Mouse (Mus musculus) kidney, postnatal 25 days (tissue): Measurements from ENCODE around the gene Dgat2l6.

ENCODE experiments used
- DNase-seq, 2 experiments: peaks; one replicate each; pipeline ENCODE4 v3.0.0; 2021; ENCODE audit warnings: mixed read lengths in 2 of 2

The Dgat2l6 gene

DNA sequence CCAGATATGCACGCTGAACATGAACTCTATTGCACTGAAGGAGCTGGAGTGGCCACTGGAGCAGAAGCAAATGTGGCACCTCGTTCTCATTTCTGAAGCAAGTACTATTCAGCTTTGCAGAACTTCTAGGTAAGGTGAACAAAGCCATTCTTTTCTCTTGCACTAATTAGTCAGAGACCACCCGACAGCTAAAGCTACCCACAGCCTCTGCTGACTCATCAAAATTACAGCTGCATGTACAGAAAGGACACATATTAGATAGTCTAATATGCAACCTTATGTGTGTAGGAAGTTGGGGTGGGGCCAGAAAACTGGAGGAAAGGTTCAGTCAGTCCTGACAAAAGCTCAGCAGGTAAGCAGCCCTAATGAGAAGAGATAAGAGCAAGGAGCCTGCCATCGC is at the start of gene Dgat2l6:
Gene Dgat2l6, plus strand, starts transcription at position 368 of the 400 bp plus-strand sequence.
- DNase-seq: no peak

DNA sequence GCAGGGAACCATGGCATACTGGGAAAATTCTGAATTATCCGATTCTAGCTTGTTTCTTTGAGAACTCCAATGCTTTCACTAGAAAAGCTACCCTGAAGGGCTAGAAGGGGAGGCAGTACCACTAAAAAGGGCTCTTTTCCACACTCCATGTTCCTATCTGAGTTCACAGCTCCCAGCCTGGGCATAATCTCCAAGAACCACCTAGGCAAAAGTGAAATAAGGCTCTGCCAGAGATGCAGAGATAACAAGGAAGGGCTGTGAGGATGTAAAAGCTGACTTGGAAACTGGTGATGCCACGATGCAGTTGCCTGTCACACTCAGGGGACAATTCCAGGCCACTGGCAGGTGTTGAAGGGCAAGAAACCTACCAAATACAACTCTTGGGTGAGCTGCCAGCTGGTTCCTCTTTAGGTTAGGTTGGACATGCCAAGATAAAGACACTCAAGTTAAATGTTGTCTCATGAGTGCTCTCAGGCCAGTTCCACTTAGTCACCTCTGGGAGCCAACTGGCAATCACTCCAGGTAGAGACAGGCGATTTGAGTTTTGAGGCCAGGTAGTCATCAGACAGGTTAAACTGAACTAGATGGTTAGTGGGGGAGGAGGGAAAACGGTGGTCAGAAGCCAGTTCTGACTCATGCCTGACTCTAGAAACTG is 48.9 kb upstream of the Dgat2l6 start:
- no peak for DNase-seq

DNA sequence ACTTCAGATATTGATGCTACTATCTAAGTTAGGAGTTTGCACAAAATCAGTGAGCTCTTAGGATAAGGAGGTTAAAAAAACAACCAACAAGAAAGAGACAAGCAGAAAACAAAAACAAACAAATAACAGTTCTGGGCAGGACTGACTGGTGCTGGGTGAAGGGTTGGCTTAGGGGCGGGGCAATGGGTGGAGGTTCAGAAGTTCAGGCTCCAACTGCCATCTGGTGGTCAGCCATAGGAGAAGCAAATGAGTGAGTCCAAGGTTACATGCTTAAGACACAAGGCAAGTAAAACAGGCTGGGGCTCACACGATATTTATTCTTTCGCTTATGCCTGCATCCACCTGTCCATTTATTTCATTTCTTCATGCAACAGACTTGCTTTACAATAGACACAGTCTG is 44.3 kb upstream of the Dgat2l6 start:
- DNase-seq: peak; percentile 77 to 83

GRCm38 (mm10) chrX:100493500-100494067 is 31.1 kb upstream of the Dgat2l6 start:
- no peak for DNase-seq

DNA sequence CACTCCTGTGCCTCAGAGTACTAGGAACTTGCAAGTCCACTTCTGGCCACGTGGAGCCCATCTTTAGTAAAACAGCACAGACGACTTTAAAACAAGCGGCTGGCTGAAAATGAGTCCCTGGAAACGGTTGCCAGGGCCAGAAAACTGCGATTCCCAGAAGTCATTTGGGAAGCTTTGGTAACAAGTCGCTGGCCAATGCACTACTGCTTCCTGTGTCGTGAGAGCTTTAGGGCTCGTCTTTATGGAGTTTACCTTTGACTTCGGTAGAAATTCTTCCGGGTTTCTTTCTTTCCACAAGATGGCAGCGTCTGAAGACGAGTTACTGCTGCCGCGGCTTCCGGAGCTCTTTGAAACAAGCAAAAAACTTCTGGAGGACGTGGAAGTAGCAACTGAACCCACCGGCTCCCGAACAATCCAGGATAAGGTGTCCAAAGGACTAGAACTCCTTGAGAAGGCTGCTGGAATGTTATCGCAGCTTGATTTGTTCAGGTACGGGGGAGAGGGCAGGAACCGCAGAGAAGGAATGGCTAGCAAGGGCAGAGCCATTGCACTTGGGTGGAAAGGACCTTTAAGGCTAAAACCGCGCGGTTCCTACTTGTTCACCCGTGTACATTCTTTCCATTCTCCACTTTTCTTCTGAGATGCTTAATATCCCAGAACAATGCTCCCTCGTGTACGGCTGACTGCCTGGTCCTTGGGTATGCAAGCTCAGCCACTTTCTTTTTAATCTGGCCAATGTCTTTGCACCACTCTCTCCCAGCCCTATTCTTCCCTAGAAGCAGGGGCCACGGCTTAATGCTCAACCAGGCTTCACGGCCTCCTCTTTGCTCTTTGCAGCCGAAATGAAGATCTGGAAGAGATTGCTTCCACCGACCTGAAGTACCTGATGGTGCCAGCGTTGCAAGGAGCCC is 30.3 kb upstream of the Dgat2l6 start, which contains the start of gene Igbp1:
Gene Igbp1, plus strand, starts transcription at position 224 of the 911 bp plus-strand sequence.
- DNase-seq: peak; percentile 81 to 92

DNA sequence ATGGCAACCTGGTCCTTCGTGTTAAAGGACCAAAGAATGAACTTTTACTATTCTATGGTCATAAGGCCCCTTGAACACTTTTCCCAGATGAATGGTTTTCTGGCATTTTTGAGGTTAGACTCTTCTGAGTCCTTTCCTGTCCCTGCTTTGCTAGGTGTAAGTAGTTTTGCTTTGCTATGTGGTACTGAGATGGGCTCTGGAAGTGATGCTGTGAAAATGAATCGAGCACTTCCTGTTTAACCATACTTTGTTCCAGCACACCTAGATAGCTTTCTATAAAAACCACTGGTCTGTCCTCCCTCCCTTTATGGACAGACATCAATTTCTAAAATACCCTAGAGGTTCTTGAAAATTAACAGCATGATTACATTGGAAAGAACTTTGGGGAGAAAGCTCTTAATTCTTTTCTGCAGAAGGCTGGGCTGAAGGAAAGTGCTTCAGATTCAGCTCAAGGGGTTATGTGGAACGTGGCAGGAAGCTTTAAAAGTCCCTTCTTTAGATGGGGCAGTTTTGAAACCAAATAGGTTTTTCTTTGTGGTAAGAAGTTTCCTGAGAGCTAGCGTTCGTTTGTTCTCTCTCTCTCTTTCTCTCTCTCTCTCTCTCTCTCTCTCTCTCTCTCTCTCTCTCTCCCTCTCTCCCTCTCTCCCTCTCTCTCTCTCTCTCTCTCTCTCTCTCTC is 20.3 kb upstream of the Dgat2l6 start:
- no peak for DNase-seq

DNA sequence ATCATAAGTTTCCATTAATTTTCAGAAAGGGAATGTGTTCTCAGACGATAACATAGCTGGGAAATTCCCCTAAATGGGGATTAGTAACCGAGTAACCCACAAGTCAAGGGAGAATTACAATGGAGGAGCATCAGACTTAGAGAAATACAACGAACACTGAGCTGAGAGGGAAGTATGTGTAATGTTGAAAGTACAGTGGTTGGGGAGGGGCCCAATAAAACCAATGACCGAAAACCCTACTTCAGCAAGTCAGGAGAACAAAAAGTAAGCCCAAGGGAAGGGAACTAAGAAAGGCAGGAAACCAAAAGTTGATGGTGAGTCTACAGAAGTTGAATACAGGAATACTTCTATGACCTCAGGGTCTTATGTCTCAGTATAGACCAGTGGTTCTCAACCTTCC is 16.5 kb upstream of the Dgat2l6 start:
- no peak for DNase-seq

DNA sequence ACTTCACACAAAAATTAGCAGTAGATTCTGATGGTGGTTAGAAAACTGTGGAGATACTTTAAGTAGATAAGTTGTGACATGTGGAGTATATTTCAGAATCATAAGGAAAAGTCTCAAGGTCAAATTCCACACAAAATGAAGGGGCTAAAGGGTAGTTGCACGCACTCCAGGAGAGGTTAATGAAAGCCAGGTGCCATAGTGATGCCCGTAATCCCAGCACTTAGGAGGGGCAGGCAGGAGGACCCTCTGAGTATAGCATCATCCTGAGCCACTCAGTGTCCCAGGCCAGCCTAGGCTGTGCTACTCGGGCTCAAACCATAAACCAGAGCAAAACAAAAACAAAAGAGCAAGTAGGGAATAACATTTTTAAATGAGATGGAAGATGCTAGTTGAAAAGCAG is 14.7 kb upstream of the Dgat2l6 start:
- DNase-seq: no peak

- DNase-seq: no peak
Observed at GRCm38 (mm10) chrX:100516683-100517082, 8.0 kb upstream of the Dgat2l6 start.

GRCm38 (mm10) chrX:100517626-100518025 is 7.0 kb upstream of the Dgat2l6 start:
- DNase-seq: no peak

DNA sequence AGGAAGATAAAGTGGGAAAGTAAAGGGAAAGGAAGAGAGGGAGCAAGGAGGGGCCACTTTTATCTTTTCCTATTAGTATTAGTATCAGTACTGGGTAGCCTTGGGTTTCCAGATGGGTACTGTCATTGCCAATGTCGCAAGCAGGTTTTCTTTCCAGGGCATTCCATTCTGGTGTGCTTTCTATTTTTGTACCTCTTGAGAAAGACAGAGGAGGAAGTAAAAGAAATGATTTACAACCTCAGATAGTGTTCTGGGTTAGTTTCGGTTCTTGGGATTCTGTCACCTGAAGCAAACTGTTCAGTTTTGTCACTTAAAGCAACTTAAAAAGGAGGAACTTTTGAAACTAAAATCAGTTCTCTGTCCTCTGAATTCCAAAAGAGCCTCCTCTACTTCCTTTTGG is 6.1 kb upstream of the Dgat2l6 start:
- DNase-seq: no peak

DNA sequence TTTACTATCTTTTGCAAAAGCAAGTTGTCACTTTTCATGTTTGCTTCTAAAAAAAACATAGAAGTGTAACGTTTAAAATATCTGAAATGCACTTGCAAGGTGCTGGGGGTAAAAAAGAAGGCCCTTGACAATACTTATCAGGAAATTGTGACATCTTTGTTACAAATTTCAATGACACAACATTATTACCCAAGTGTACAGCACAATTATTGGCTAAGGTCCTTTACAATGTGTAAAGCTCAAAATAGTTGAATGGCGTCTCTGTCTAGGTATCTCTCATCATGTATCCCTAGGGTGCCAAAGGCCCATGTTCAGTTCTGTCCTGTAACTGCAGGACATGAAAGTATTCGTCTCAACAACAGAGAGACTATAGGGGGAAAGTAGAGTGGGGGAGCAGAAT is 31.4 kb downstream of the Dgat2l6 start:
- no peak for DNase-seq

DNA sequence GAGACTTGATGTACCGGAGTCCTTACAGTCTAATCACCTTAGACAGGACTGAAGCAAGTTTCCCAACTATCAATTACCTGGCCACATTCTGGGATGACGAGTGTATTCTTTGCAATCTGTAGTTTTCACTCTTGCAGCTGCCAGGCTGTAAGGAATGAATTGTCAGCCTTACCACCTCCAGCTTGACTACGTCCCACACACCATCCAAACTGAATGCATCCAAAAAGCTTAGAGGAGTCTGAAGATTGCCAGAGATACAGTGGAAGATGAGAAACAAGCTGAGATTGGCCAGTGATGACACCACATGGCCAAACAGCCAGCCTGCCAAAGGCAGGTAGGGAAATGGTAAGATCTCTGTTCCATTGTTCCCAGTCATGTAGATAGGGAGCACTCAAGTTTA is 41.1 kb downstream of the Dgat2l6 start:
- DNase-seq: no peak

GRCm38 (mm10) chrX:100571951-100572350 is 47.3 kb downstream of the Dgat2l6 start, which contains the start of gene Awat1:
Awat1 (plus strand) TSS chrX:100572251.
- DNase-seq: no peak

DNA sequence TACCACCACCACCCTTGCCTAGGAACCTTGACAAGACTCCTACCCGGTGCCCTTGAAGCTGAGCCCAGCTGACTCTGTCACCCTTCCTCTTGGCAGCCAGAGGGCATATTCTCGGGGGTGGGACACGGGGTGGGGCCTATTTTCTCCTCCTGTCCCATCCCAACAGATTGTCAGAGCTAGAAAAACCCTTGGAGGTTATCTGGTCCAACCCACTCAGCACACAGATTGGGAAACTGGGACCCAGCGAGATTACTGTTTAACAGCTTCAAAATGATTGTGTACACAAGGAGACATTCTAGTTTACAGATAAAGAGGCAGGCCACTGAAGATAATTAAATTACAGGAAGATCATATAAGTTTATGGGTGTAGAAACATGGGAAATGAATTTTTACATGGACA is 70.2 kb downstream of the Dgat2l6 start, which contains the start of gene P2ry4:
Gene P2ry4, minus strand, starts transcription at position 79 of the 400 bp plus-strand sequence.
- DNase-seq: no peak
